Mouse (Mus musculus): ENCODE measurements around the gene Ripor3. TPM values are rescaled to one million over a fixed set of nuclear protein-coding genes. Genes with fewer than 3 reads are reported as not detected.

The Ripor3 gene
- polyA plus RNA-seq, 1 experiment from 2014 or later, result 1.1 TPM

DNA sequence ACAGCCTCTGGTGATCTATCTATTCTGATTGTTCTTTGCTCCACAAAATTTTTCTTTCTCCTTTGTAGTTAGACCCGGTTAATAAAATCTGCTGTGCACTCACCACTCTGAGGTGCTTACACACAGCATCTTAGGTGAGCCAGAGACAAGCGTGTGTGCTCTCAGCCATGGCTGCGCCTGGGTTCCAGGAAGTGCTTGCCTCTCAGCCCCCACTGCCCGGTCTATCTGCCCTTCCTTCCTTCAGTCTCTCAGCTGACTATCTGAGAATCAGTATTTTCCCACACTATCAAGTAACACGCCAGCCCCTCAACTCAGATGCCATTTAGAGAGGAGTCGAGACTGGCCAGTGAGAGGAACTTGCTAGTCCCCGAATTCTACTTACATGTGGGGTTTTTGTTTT lies 50.4 kb downstream of the Ripor3 start:
- Histone ChIP-seq H3K27me3 (no peaks in the 10 kb centered on the region), H3K4me3 (no peak overlapping the region), H3K4me2 (replicated peaks) (no peak overlapping the region), H3K9ac (no peak overlapping the region), H3K9me3 (replicated peaks) (no peaks in the 10 kb centered on the region), H3K27ac (no peak overlapping the region), H3K4me1 (peaks cover 24% of the 10 kb centered on the region), H3K36me3 (peaks cover 19% of the 10 kb centered on the region)
- WGBS, result 80% methylated on average over 7 of the region's 7 CpGs
- no peak for ATAC-seq (ENCODE audit: low FRiP score)

- H3K27ac ChIP-seq, result 0 out of 2 replicates have a peak overlapping the region, but pooled peaks have one; percentile 23
- H3K4me3 ChIP-seq, result no peak overlapping the region
- ATAC-seq (ENCODE audit: low FRiP score), result no peak
- H3K36me3 ChIP-seq, result peaks cover 13% of the 10 kb centered on the region
- no peaks in the 10 kb centered on the region for H3K9me3 ChIP-seq (replicated peaks)
- H3K4me2 ChIP-seq (replicated peaks), result no peak overlapping the region
- H3K4me1 ChIP-seq, result peaks cover 29% of the 10 kb centered on the region
- no peak overlapping the region for H3K9ac ChIP-seq
- no peaks in the 10 kb centered on the region for H3K27me3 ChIP-seq
- 71% methylated on average over 4 of the region's 4 CpGs for WGBS
Measured at GRCm38 (mm10) chr2:167959384-167959911, 51.0 kb downstream of the Ripor3 start.

DNA sequence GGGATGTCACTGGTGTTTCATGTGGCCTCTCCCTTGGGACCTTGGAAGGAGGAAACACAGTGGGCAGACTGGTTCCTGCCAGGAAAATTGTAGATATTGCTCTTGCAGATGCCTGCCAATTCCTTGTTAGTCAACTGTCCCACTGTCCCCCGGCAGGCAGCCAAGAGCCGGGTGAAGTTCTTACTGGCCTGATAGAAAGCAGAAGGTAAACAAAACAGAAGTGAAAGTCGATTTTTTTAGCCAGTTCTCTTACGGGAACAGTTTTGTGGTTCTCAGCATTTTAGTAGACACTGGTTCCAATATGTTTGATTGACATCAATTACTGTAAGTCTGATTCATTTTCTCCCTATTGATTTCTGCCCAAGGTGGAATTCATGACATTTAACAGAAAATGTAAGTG lies 51.6 kb downstream of the Ripor3 start:
- Histone ChIP-seq H3K27me3 (no peaks in the 10 kb centered on the region), H3K36me3 (peaks cover 7% of the 10 kb centered on the region), H3K4me2 (replicated peaks) (no peak overlapping the region), H3K4me1 (peaks cover 29% of the 10 kb centered on the region), H3K9me3 (replicated peaks) (no peaks in the 10 kb centered on the region), H3K9ac (no peak overlapping the region), H3K27ac (no peak overlapping the region), H3K4me3 (no peak overlapping the region)
- no peak for ATAC-seq (ENCODE audit: low FRiP score)
- WGBS, result 68% methylated on average over 4 of the region's 4 CpGs

GRCm38 (mm10) chr2:167958082-167958788 lies 52.2 kb downstream of the Ripor3 start:
- H3K9ac ChIP-seq, result no peak overlapping the region
- no peaks in the 10 kb centered on the region for H3K9me3 ChIP-seq (replicated peaks)
- no peak; the same call in 1 of the 2 replicates for ATAC-seq (ENCODE audit: low FRiP score)
- H3K27ac ChIP-seq, result no peak overlapping the region
- no peak overlapping the region for H3K4me3 ChIP-seq
- no peak overlapping the region for H3K4me2 ChIP-seq (replicated peaks)
- 70% methylated on average over 5 of the region's 5 CpGs for WGBS
- no peaks in the 10 kb centered on the region for H3K27me3 ChIP-seq
- peaks cover 1% of the 10 kb centered on the region for H3K36me3 ChIP-seq
- H3K4me1 ChIP-seq, result peaks cover 29% of the 10 kb centered on the region

GRCm38 (mm10) chr2:167957539-167957938 lies 52.9 kb downstream of the Ripor3 start:
- 86% methylated on average over 1 of the region's 1 CpGs for WGBS
- no peak overlapping the region for H3K4me3 ChIP-seq
- no peak for ATAC-seq (ENCODE audit: low FRiP score)

GRCm38 (mm10) chr2:167954928-167955327 lies 55.5 kb downstream of the Ripor3 start:
- H3K9me3 ChIP-seq (replicated peaks), result no peaks in the 10 kb centered on the region
- peaks cover 31% of the 10 kb centered on the region for H3K4me1 ChIP-seq
- no peak for ATAC-seq (ENCODE audit: low FRiP score)
- no peaks in the 10 kb centered on the region for H3K27me3 ChIP-seq
- H3K9ac ChIP-seq, result no peak overlapping the region
- no peaks in the 10 kb centered on the region for H3K36me3 ChIP-seq
- H3K4me3 ChIP-seq, result no peak overlapping the region
- no peak overlapping the region for H3K27ac ChIP-seq
- WGBS, result 88% methylated on average over 7 of the region's 7 CpGs
- H3K4me2 ChIP-seq (replicated peaks), result no peak overlapping the region

More at GRCm38 (mm10) chr2:167957539-167957938, 52.9 kb downstream of the Ripor3 start:
- peaks cover 29% of the 10 kb centered on the region for H3K4me1 ChIP-seq
- no peaks in the 10 kb centered on the region for H3K9me3 ChIP-seq (replicated peaks)
- no peak overlapping the region for H3K9ac ChIP-seq
- H3K27me3 ChIP-seq, result no peaks in the 10 kb centered on the region
- no peak overlapping the region for H3K4me2 ChIP-seq (replicated peaks)
- H3K36me3 ChIP-seq, result no peaks in the 10 kb centered on the region
- no peak overlapping the region for H3K27ac ChIP-seq

- Histone ChIP-seq H3K36me3 (no peaks in the 10 kb centered on the region), H3K4me2 (replicated peaks) (no peak overlapping the region), H3K9me3 (replicated peaks) (no peaks in the 10 kb centered on the region), H3K27ac (no peak overlapping the region), H3K4me1 (peaks cover 32% of the 10 kb centered on the region), H3K27me3 (no peaks in the 10 kb centered on the region), H3K9ac (no peak overlapping the region), H3K4me3 (no peak overlapping the region)
- 88% methylated on average over 10 of the region's 10 CpGs for WGBS
- no peak for ATAC-seq (ENCODE audit: low FRiP score)
Measured at GRCm38 (mm10) chr2:167953819-167954218, 56.6 kb downstream of the Ripor3 start.

- Histone ChIP-seq H3K36me3 (no peaks in the 10 kb centered on the region), H3K4me2 (replicated peaks) (no peak overlapping the region), H3K4me3 (no peak overlapping the region), H3K4me1 (peaks cover 35% of the 10 kb centered on the region), H3K9ac (no peak overlapping the region), H3K27ac (no peak overlapping the region), H3K9me3 (replicated peaks) (no peaks in the 10 kb centered on the region), H3K27me3 (no peaks in the 10 kb centered on the region)
- 89% methylated on average over 13 of the region's 13 CpGs for WGBS
- no peak for ATAC-seq (ENCODE audit: low FRiP score)
Measured at GRCm38 (mm10) chr2:167951301-167952211, 58.9 kb downstream of the Ripor3 start.

- no peak overlapping the region for H3K4me3 ChIP-seq
- H3K4me2 ChIP-seq (replicated peaks), result no peak overlapping the region
- H3K27me3 ChIP-seq, result no peaks in the 10 kb centered on the region
- no peaks in the 10 kb centered on the region for H3K36me3 ChIP-seq
- no peak overlapping the region for H3K9ac ChIP-seq
- H3K9me3 ChIP-seq (replicated peaks), result no peaks in the 10 kb centered on the region
- no peak overlapping the region for H3K27ac ChIP-seq
- H3K4me1 ChIP-seq, result peaks cover 37% of the 10 kb centered on the region
- no peak for ATAC-seq (ENCODE audit: low FRiP score)
- 87% methylated on average over 6 of the region's 6 CpGs for WGBS
Measured at GRCm38 (mm10) chr2:167950681-167951080, 59.7 kb downstream of the Ripor3 start.

- no peak for ATAC-seq (ENCODE audit: low FRiP score)
- Histone ChIP-seq H3K27ac (no peak overlapping the region), H3K4me1 (peaks cover 44% of the 10 kb centered on the region), H3K9me3 (replicated peaks) (no peaks in the 10 kb centered on the region), H3K27me3 (no peaks in the 10 kb centered on the region), H3K4me3 (no peak overlapping the region), H3K4me2 (replicated peaks) (no peak overlapping the region), H3K9ac (no peak overlapping the region), H3K36me3 (no peaks in the 10 kb centered on the region)
- WGBS, result 68% methylated on average over 2 of the region's 2 CpGs
Measured at GRCm38 (mm10) chr2:167949808-167950207, 60.6 kb downstream of the Ripor3 start.

DNA sequence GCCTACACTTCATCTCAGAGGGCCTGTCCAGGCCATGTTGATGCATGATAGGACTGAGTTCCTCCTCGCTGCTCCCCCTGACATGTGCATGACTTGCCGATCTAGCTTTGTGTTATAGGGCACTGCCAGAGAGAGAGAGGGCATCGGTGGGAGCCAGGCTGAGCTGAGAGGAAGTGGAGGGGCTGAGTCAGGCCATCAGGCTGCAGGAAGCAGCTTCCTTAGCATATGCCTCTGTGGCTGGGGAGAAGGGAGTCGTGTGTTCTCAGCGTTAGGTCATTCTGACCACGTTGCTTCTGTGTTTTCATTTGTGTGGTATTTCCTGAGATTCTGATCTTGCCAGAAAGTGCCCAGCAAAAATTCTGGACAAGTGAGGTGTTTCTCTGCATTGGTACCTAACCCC lies 61.2 kb downstream of the Ripor3 start:
- Histone ChIP-seq H3K4me1 (peaks cover 46% of the 10 kb centered on the region), H3K36me3 (no peaks in the 10 kb centered on the region), H3K9me3 (replicated peaks) (no peaks in the 10 kb centered on the region), H3K27me3 (no peaks in the 10 kb centered on the region), H3K27ac (no peak overlapping the region), H3K4me2 (replicated peaks) (no peak overlapping the region), H3K9ac (no peak overlapping the region), H3K4me3 (no peak overlapping the region)
- WGBS, result 73% methylated on average over 6 of the region's 6 CpGs
- no peak for ATAC-seq (ENCODE audit: low FRiP score)

- Histone ChIP-seq H3K36me3 (no peaks in the 10 kb centered on the region), H3K9me3 (replicated peaks) (no peaks in the 10 kb centered on the region), H3K4me3 (no peak overlapping the region), H3K27me3 (no peaks in the 10 kb centered on the region), H3K27ac (peak overlapping the region; percentile 8; the same call in 1 of the 2 replicates), H3K4me2 (replicated peaks) (no peak overlapping the region), H3K9ac (no peak overlapping the region), H3K4me1 (peaks cover 52% of the 10 kb centered on the region)
- 82% methylated on average over 13 of the region's 13 CpGs for WGBS
- no peak for ATAC-seq (ENCODE audit: low FRiP score)
Measured at GRCm38 (mm10) chr2:167948557-167948956, 61.9 kb downstream of the Ripor3 start.
